Mouse (Mus musculus): ENCODE results near the gene Ncor1. TPM values are rescaled to one million over a fixed set of nuclear protein-coding genes. Genes with fewer than 3 reads are reported as not detected.
"Not testable (repeated sequence)": the region's sequence is repeated elsewhere in the genome, so short reads cannot be mapped to it uniquely, and the experiment has no call there.

The Ncor1 gene
- total RNA-seq, 2 experiments from 2014 or later = 113 to 119 TPM

DNA sequence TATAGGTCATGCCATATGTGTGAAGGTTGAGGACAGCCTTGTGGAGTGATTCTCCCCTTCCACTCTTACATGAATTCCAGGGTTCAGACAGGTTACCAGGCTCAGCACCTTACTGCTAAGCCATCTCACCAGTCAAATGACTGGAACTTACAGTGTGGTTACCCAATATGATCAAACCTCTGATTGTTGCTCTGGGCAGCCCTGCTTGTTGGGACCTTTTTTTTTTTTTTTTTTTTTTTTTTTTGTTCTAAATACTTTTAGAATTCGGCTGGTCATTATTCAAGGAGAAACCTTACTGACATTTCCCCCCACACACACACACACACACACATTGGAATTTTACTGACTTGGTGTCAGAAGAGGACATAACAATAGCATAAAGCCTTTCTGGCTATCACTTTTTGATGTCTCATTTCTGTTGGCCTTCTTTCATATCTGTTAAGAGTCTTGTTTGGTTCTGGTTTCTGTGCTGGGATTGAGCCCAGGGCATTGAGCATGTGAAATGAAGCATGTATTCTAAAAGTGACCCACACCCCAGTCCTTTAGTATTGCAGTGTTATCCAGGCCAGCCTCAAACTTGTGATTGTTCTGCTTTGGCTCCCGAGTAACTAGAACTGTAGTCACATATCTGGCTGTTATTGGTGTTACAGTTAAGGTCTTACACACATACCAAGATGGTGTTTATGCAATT lies 5.0 kb upstream of the Ncor1 start:
- intact Hi-C loops (cut with DNase I) = loop anchor here (5.0 kb wide), 1 partner anchor 74 kb away; the partner anchor contains the start of gene Cenpv
- DNase-seq = no peak

DNA sequence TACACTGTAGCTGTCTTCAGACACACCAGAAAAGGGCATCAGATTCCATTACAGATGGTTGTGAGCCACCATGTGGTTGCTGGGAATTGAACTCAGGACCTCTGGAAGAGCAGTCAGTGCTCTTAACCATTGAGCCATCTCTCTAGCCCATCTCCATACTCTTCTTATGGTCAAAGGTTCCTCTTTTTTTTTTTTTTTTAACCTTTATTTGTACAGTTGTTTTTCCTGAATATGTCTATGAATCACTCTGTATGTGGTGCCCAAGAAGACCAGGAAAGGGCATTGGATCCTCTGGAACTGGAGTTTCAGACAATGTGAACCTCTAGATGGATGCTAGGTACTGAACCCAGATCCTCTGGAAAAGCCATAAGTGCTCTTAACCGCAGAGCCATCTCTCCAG lies 4.2 kb upstream of the Ncor1 start:
- intact Hi-C loops (cut with DNase I) = loop anchor here (5.0 kb wide), 1 partner anchor 75 kb away; the partner anchor contains the start of gene Cenpv
- DNase-seq = not testable (repeated sequence)

DNA sequence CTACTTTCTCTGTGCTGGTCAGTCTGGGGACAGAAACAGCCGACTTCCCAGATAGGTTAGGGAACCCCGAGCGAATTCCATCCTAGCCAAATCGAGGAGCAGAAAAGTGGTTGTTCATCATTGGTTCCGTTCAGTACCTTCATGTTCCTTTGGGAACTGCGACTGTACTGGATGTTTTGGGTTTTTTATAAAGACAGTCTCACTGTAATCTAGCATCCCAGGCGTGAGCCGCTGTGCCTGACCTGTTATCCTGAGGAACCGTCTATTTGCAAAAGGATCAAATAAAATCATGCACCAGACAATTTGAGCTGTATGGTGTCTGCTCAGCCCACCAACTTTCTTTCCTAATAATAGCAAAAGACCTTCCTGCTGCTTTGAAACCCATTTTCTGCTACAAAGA lies 439 bp upstream of the Ncor1 start:
- no peak for DNase-seq
- intact Hi-C loops (cut with DNase I) = loop anchor here (5.0 kb wide), 1 partner anchor 94 kb away; the partner anchor contains the start of gene Ubb

DNA sequence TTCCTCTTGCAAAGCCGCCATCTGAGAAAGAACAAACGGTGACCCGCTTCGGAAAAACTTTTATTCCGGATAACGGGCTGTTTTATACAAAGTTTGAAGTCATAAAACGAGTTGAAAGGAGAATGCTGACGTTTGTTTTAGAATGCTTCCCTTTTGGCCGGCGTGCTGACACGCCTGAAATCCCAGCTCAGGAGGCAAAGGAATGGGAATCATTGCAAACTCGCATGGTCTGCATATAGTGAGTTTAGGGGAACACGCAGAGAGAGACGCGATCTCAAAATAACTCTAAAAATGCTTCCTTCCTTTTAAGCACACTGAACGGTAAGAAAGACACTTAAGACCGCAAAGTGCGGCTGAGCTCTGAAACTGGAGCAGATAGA lies 460 bp downstream of the Ncor1 start:
- no peak for DNase-seq
- intact Hi-C loops (cut with DNase I) = loop anchor here (5.0 kb wide), 1 partner anchor 94 kb away; the partner anchor contains the start of gene Ubb

DNA sequence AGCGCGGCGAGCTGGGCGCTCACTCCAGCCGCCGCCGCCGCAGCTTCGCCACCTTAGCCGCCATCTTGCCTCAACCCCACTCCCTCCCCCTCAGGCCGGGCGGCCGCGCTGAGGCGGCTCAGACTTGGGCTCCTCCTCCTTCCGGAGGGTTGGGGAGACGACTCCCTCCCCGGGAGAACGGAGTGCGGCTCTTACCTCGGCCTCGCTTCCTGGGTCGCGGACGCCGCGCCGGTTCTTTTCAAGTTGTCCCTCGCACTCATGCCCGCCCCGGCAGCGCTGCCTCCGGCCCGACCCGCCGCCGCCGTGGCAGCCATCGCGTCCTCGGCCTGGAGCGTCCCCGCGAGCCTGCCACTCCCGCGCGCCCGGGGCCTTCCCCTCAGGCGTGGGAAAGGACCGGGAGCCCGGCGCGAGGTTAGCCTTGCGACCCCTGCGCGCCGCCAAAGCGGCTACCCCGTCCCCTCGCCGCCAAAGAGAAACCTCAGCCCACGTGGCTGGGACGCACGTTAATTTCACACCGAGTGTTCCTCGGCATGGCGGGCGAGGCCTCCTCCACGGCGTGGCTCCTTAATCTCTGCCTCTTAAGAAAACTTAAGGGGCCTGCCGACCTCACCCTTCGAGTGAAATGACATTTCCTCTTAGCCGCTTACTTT lies 975 bp downstream of the Ncor1 start:
- DNase-seq = peak; percentile 81 to 88
- intact Hi-C loops (cut with DNase I) = loop anchor here (5.0 kb wide), 1 partner anchor 95 kb away; the partner anchor contains the start of gene Ubb

DNA sequence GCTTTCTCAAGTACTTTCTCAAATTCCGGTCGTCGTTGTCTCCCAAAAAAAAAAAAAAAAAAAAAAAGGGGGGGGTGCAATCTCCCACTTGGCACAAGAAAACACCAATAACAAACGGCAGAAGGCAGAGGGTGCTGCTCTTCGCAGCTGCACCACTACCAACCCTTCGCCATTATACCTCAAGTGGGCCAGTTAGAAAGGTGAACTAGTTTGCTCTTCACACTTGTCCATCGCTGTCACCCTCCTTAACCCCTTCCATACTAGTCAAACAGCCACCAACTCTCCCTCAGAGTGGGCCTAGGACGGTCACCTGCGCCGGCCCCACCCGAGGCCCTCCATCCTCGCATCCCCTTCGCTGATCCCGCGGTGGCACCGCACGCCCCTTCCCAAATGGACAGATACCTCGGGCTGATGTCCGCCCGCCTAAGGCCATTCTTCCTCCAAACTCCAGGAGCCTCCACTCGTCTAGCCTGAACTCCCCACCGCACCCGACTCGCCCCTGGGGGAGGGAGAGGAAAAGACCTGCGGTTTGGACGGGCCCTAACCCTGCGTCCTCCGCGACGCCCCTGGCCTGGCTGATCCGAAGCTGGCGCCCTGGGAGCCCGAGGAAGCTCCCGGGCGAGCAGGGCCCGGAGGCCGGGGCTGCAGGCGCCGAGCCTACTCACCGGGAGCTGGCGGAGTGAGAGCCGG lies 1.7 kb downstream of the Ncor1 start:
- DNase-seq = peak; percentile 7 to 53
- intact Hi-C loops (cut with DNase I) = loop anchor here (5.0 kb wide), 1 partner anchor 96 kb away; the partner anchor contains the start of gene Ubb

DNA sequence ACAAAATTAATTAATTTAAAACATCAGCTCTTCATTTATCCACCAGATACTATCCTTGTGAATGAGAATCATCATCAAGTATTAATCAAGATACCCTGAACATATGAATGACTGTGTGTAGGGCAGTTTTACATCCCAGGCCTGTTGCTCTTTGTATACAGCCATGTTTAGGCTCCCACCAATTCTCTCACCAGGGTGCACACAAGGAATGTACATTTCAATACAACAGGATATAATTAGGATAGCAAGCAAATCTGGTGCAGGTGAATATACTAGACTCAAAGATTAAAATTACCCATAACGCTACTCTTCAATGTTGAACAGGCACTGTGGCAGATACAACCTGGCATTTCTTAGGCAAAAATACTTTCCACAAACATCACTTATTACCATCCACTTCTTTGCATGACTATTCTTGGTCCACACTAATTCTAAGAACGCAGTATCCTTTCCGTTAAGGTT lies 2.3 kb downstream of the Ncor1 start:
- no peak for DNase-seq
- intact Hi-C loops (cut with DNase I) = loop anchor here (5.0 kb wide), 1 partner anchor 96 kb away; the partner anchor contains the start of gene Ubb

DNA sequence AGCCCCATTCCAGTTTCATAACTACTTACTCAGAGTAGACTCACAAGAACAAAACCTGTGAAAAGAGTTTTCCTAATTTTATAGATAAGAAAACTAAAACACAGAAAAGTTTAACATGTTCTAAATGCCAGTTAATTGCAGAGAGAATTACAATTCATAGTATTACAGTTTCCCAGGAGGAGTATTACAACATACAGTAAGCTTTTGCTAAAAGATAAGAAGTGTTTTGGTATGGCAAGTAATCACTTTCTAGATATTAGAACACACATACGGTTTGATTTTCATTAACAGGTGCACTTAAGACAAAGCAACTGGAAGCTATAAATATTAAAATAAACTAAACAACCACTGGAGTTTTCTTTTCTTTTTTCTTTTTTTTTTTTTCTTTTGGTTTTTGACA lies 3.1 kb downstream of the Ncor1 start:
- intact Hi-C loops (cut with DNase I) = loop anchor here (5.0 kb wide), 1 partner anchor 97 kb away; the partner anchor contains the start of gene Ubb
- DNase-seq = no peak

DNA sequence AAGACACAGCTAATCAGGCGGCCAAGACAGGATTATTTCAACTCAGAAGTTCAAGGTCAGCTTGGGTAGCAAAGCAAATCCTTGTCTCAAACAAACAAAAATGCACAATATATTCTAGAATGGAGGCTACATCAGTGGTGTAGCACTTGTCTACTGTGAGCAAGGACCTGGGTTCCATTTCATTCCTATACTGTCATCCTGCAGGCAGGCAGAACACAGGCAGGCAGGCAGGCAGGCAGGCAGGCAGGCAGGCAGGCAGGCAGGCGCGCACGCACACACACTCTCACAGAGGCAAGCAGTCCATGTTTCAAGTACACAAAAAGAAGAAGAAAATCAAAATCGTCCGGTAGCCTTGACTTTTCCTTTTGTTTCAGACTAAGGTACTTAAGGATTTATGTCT lies 9.4 kb downstream of the Ncor1 start:
- DNase-seq = no peak
- intact Hi-C loops (cut with DNase I) = no loop called here

DNA sequence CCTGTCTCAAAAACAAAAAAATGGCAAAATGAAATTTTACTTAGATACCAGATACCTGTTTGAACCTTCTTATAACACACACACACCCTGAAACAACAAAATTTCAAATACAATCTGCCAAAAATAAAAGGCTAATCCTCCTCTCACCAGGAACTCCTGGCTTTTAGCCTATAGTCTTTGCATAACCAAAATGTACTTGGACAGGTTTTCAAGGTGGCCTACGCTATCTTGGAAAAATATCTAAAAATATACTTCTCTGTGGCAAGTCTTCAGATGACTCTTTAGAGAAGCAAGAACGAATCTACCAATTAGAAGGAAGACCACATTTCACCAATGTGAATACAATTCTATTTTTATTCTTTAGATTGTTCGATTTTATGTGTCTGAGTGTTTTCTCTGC lies 12.5 kb downstream of the Ncor1 start:
- intact Hi-C loops (cut with DNase I) = no loop called here
- no peak for DNase-seq

DNA sequence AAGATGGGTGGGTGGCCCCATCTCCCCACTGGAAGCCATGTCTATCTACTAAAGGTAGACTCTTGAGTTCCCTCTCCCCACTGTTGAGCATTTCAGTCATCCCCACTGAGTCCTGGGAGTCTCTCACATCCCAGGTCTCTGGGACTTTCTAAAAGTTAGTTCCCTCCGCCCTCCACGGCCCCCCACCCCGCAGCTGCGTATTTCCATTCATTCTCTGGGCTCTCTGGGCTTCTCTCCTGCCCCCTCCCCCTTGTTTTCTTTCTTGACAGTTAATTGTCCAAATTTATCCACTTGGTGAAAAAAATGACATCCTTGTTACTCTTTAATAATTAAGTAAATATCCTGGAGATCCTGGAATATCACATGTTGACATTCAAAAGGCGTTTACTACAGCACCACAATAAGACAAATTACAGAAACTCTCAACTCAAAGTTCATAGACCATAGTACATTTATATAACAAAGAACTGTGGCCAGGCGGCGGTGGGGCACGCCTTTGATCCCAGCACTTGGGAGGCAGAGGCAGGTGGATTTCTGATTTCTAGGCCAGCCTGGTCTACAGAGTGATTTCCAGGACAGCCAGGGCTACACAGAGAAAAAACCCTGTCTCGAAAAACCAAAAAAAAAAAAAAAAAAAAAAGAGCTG lies 17.5 kb downstream of the Ncor1 start:
- no peak for DNase-seq
- intact Hi-C loops (cut with DNase I) = no loop called here

DNA sequence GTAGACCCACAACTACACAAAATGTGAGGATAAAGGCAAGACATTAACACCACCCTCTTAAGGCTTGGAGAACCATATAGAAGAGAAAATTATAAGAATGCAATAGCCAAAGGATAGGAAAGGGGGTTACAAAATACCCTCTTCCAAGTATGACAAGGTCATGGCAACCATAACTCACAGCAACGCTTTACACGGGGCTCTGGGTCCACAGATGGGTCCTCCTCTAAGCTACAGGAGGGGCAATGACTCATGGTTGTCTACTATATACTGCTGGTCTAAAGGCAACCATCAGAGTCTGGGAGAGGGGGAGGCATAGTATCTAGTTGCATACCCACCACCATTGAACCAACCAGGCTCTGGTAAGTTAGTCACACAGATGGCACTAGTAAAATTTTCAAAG lies 26.1 kb downstream of the Ncor1 start:
- no peak for DNase-seq
- intact Hi-C loops (cut with DNase I) = no loop called here

DNA sequence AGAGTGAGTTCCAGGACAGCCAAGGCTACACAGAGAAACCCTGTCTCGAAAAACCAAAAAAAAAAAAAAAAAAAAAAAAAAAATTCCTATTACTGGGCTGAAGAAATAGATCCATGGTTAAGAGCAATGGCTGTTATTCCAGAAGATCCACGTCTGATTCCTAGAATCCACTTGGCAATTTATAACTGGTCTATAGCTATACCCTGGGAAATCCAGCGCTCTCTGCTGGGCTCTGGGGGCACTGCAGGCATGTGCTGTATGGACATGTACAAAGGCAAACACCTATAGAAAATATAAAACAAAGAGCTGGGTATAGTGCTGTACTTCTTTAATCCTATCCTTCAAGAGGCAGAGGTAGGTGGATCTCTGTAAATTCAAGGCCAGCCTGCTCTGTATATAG lies 31.2 kb downstream of the Ncor1 start:
- no peak for DNase-seq
- intact Hi-C loops (cut with DNase I) = no loop called here

DNA sequence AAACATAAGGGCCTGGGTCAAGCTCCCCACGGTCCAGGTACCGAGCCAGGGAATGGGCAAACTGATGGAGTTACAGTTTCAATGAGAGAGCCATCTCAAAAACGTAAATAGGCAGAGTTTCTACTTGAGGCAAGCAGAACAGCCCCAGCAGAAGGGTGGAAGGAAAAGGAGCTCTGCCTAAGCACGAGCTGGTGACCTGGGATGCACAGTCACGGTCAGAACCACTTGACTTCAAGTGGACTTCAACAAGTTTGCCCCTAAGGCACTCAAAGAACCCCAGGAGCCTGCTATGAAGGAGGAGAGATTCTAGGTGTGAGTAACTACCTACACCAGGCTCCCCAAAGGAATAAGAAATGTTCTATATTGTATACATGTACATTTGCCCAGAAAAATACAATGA lies 32.1 kb downstream of the Ncor1 start:
- intact Hi-C loops (cut with DNase I) = no loop called here
- DNase-seq = no peak

DNA sequence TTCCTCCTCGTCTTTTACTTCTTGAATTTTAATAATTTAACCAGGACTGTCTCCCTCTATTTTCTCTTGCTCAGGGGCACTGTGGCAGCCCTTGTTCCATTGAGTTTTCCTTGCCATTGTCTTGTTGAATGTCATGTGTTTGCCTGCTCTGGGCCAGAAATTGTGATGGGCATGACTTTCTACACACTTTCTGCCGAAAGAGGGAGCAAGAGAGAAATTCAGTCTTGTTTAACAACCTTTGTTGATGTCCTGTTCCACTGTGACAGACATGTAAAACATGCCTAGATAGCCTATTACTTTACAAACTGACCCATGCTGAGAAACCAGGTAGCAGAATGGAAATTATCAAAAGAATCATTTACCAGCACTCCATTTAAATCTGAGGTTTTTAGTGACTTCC lies 33.8 kb downstream of the Ncor1 start:
- intact Hi-C loops (cut with DNase I) = no loop called here
- DNase-seq = no peak

DNA sequence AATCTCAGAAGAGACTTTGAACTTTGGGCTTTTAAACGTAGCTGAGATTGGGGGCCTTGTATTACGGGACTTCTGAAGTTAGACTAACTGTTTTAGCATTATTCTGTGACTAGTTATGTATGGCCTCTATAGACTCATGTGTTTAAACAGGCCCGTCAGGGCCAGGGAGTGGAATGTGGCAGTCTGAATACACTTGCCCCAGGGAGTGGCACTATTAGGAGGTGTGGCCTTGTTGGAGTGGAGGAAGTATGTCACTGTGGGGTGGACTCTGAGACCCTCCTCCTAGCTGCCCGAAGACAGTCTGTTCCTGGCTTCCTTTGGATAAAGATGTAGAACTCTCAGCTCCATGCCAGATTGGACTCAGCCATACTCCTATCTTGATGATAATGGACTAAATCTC lies 43.3 kb downstream of the Ncor1 start:
- DNase-seq = no peak
- intact Hi-C loops (cut with DNase I) = no loop called here

DNA sequence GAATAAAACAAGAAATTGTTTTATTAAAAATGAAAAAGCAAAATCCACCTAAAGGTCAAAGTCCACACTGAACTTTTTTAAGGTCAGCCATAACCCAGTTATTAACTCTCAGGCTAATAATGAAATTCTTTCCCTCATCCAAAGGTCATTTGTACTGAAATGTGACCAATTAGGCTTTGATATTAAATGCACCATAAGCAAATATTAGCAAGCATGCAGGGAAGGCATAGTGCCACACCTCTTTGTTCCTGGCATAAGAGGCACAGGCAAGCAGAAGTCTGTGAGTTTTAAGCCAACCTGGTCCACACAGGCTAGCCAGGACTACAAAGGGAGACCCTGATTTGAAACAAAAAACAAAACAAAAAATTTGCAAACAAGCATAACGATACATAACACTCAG lies 48.7 kb downstream of the Ncor1 start:
- intact Hi-C loops (cut with DNase I) = no loop called here

DNA sequence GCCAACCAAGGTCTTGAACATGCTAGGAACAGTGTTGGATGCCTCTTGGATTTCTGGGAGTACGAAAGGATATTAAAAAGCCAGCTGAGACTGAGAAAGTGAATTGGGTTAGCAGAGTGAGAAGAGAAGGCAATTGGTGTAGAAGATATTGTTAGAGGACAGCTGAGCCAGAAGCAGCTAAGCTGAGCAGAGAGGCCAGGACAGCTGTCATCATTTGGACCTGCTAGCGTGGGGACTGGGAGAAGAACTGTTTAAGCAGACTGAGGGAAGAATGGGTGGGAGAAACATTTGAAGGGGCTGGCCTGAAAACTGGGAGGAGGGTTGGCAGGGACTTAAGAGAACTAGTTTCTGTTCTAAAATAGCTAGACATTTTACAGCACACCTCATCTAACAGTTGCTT lies 49.5 kb downstream of the Ncor1 start:
- no peak for DNase-seq
- intact Hi-C loops (cut with DNase I) = no loop called here

More for the DNA sequence above, 48.7 kb downstream of the Ncor1 start:
- DNase-seq = no peak

DNA sequence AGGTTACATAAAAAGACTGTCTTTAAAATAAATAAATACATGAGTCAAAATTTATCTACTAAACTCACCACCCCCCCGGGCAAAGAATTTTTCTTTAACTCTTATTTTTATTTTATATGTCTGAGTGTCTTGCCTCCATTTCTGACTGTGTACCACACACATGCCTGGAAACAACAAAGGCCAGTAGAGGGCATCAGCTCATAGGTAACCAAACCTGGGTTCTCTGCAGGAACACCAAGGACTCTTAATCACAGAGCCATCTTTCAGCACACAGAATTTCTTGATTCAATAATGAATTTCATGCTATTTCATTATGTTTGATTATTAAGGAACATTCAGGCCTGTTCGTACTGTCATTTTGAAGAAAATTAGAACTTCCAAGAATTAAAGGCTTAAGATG lies 61.9 kb downstream of the Ncor1 start:
- intact Hi-C loops (cut with DNase I) = loop anchor here (2.0 to 5.0 kb wide), 2 partner anchors 101 to 178 kb away; partner anchors contain the start of gene Trpv2
- DNase-seq = peak in 1 of 2 experiments; percentile 10

DNA sequence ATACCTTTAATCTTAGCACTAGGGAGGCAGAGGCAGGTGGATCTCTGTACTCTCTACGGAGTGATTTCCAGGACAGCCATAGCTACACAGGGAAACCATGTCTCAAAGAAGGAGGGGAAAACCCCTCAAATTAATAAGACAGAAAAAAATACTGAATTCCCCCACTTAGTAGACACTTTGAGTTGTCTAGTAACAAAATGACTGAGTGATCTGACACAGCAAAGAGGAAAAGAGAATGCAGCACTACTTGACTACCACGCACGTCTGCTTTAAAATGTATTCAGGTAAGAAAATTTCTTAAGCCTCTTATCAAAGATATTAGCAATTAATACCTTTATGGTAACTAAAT lies 70.0 kb downstream of the Ncor1 start:
- intact Hi-C loops (cut with DNase I) = loop anchor here (5.0 kb wide), 1 partner anchor 36 kb away; no protein-coding TSS in a partner anchor
- DNase-seq = no peak

All from gastrocnemius, postnatal 36 days (tissue).